Mouse (Mus musculus) hindbrain, embryonic 13.5 days (tissue): ENCODE data around the gene Aars2. TPM values are rescaled to one million over a fixed set of nuclear protein-coding genes. Genes with fewer than 3 reads are reported as not detected.

Experiments used
- ATAC-seq: fragments of 200-750 bp; cut with Nextera tagmentation; 2 replicates; pipeline ENCODE4 v1.8.0; 2017; ENCODE audit warnings: moderate TSS enrichment; ENCODE audit not compliant: low FRiP score
- H3K27ac ChIP-seq: fragments of 300-500 bp; sonication (generic); 2 replicates; pipeline ENCODE4 v1.5.1; 2015; ENCODE audit warnings: inconsistent platforms, mild to moderate bottlenecking, moderate library complexity
- H3K27me3 ChIP-seq: fragments of 300-500 bp; sonication (generic); 2 replicates; pipeline ENCODE4 v1.6.1; 2015; ENCODE audit warnings: mild to moderate bottlenecking, inconsistent platforms
- H3K36me3 ChIP-seq: fragments of 300-500 bp; sonication (generic); 2 replicates; pipeline ENCODE4 v1.6.1; 2015; ENCODE audit warnings: mild to moderate bottlenecking, inconsistent platforms
- H3K4me1 ChIP-seq: fragments of 300-500 bp; sonication (generic); replicated peaks from 2 replicates; pipeline ENCODE4 v1.6.1; 2015; ENCODE audit warnings: inconsistent platforms
- H3K4me2 ChIP-seq: fragments of 300-500 bp; sonication (generic); 2 replicates; pipeline ENCODE4 v1.6.1; 2015; ENCODE audit warnings: inconsistent platforms, mild to moderate bottlenecking, moderate library complexity
- H3K4me3 ChIP-seq: fragments of 300-500 bp; sonication (generic); 2 replicates; pipeline ENCODE4 v1.5.1; 2015; ENCODE audit warnings: mild to moderate bottlenecking, inconsistent platforms
- H3K9ac ChIP-seq: fragments of 300-500 bp; sonication (generic); 2 replicates; pipeline ENCODE4 v1.6.1; 2015; ENCODE audit warnings: mild to moderate bottlenecking, inconsistent platforms
- H3K9me3 ChIP-seq: fragments of 300-500 bp; sonication (generic); 2 replicates; pipeline ENCODE4 v1.6.1; 2016; ENCODE audit warnings: inconsistent platforms
- WGBS: fragments of 180-500 bp; shearing (Covaris S2); methylation state at CpG from one replicate; pipeline ENCODE4 v1.1.7; 2015; 5-methylcytosine and 5-hydroxymethylcytosine counted together
- polyA plus RNA-seq: library from polyadenylated mRNA; unstranded; fragments of >200 nt; fragmentation: Nextera tagmentation; extraction: Ambion mirVana; gene quantifications from 2 replicates; pipeline ENCODE4 v1.2.1, GENCODE M21; 2015

Gene Aars2
- polyA plus RNA-seq, 1 experiment from 2014 or later = 17.4 TPM

GRCm38 (mm10) chr17:45524961-45525360 lies 18.3 kb downstream of the Aars2 start:
- WGBS = 62% methylated on average over 4 of the region's 4 CpGs
- Histone ChIP-seq H3K27ac (no peak overlapping the region), H3K4me3 (no peak overlapping the region), H3K36me3 (peaks cover 7% of the 10 kb centered on the region), H3K27me3 (peaks cover 45% of the 10 kb centered on the region), H3K4me2 (no peak overlapping the region), H3K9ac (no peak overlapping the region), H3K9me3 (no peaks in the 10 kb centered on the region), H3K4me1 (peaks cover 17% of the 10 kb centered on the region)
- no peak for ATAC-seq

GRCm38 (mm10) chr17:45526571-45526970 lies 19.9 kb downstream of the Aars2 start:
- Histone ChIP-seq H3K4me1 (peaks cover 17% of the 10 kb centered on the region), H3K9me3 (no peaks in the 10 kb centered on the region), H3K9ac (no peak overlapping the region), H3K27me3 (peaks cover 53% of the 10 kb centered on the region), H3K27ac (no peak overlapping the region), H3K4me3 (no peak overlapping the region), H3K36me3 (no peaks in the 10 kb centered on the region), H3K4me2 (no peak overlapping the region)
- 23% methylated on average over 5 of the region's 5 CpGs for WGBS
- ATAC-seq = no peak

- no peaks in the 10 kb centered on the region for H3K4me1 ChIP-seq
- 50% methylated on average over 13 of the region's 13 CpGs for WGBS
- peaks cover 70% of the 10 kb centered on the region for H3K27me3 ChIP-seq
- H3K9ac ChIP-seq = no peak overlapping the region
- H3K4me2 ChIP-seq = no peak overlapping the region
- no peaks in the 10 kb centered on the region for H3K9me3 ChIP-seq
- 0 out of 2 replicates have a peak overlapping the region, but pooled peaks have one; percentile 12 for H3K27ac ChIP-seq
- no peaks in the 10 kb centered on the region for H3K36me3 ChIP-seq
- H3K4me3 ChIP-seq = no peak overlapping the region
- ATAC-seq = peak; percentile 60; the same call in 1 of the 2 replicates
These were observed 23.7 kb downstream of the Aars2 start for GRCm38 (mm10) chr17:45530346-45530782.

- no peaks in the 10 kb centered on the region for H3K4me1 ChIP-seq
- no peak overlapping the region for H3K4me3 ChIP-seq
- no peak overlapping the region for H3K4me2 ChIP-seq
- no peaks in the 10 kb centered on the region for H3K9me3 ChIP-seq
- H3K9ac ChIP-seq = no peak overlapping the region
- WGBS = 65% methylated on average over 15 of the region's 15 CpGs
- ATAC-seq = no peak
- peaks cover 76% of the 10 kb centered on the region for H3K27me3 ChIP-seq
- H3K27ac ChIP-seq = no peak overlapping the region
- no peaks in the 10 kb centered on the region for H3K36me3 ChIP-seq
These were observed 26.3 kb downstream of the Aars2 start for GRCm38 (mm10) chr17:45532896-45533295.

- Histone ChIP-seq H3K9me3 (no peaks in the 10 kb centered on the region), H3K4me1 (no peaks in the 10 kb centered on the region), H3K27me3 (peaks cover 81% of the 10 kb centered on the region), H3K9ac (no peak overlapping the region), H3K27ac (no peak overlapping the region), H3K4me2 (no peak overlapping the region), H3K36me3 (no peaks in the 10 kb centered on the region), H3K4me3 (no peak overlapping the region)
- 15% methylated on average over 5 of the region's 5 CpGs for WGBS
- no peak for ATAC-seq
These were observed 29.6 kb downstream of the Aars2 start for GRCm38 (mm10) chr17:45536264-45536663.

- ATAC-seq = no peak
- no peaks in the 10 kb centered on the region for H3K36me3 ChIP-seq
- no peaks in the 10 kb centered on the region for H3K9me3 ChIP-seq
- 67% methylated on average over 4 of the region's 4 CpGs for WGBS
- H3K27ac ChIP-seq = no peak overlapping the region
- no peak overlapping the region for H3K9ac ChIP-seq
- peaks cover 78% of the 10 kb centered on the region for H3K27me3 ChIP-seq
- no peak overlapping the region for H3K4me2 ChIP-seq
- H3K4me3 ChIP-seq = no peak overlapping the region
- H3K4me1 ChIP-seq = peaks cover 4% of the 10 kb centered on the region; the same call in 1 of the 2 replicates
These were observed 31.8 kb downstream of the Aars2 start for GRCm38 (mm10) chr17:45538394-45538793.

GRCm38 (mm10) chr17:45539664-45540063 lies 33.0 kb downstream of the Aars2 start:
- Histone ChIP-seq H3K9me3 (no peaks in the 10 kb centered on the region), H3K4me2 (no peak overlapping the region), H3K4me3 (no peak overlapping the region), H3K9ac (no peak overlapping the region), H3K27me3 (peaks cover 78% of the 10 kb centered on the region), H3K27ac (no peak overlapping the region), H3K36me3 (peaks cover 3% of the 10 kb centered on the region), H3K4me1 (peaks cover 17% of the 10 kb centered on the region)
- no peak for ATAC-seq
- WGBS = 81% methylated on average over 21 of the region's 21 CpGs

- Histone ChIP-seq H3K27me3 (peaks cover 79% of the 10 kb centered on the region), H3K9ac (no peak overlapping the region), H3K4me1 (peaks cover 37% of the 10 kb centered on the region), H3K36me3 (peaks cover 26% of the 10 kb centered on the region), H3K9me3 (no peaks in the 10 kb centered on the region), H3K4me2 (no peak overlapping the region), H3K4me3 (no peak overlapping the region), H3K27ac (no peak overlapping the region)
- ATAC-seq = no peak; the same call in 1 of the 2 replicates
- 39% methylated on average over 6 of the region's 6 CpGs for WGBS
These were observed 35.5 kb downstream of the Aars2 start for GRCm38 (mm10) chr17:45542129-45542528.

GRCm38 (mm10) chr17:45542705-45543104 lies 36.1 kb downstream of the Aars2 start:
- Histone ChIP-seq H3K36me3 (peaks cover 28% of the 10 kb centered on the region), H3K9me3 (no peaks in the 10 kb centered on the region), H3K4me2 (no peak overlapping the region), H3K27ac (no peak overlapping the region), H3K27me3 (peaks cover 81% of the 10 kb centered on the region), H3K4me3 (no peak overlapping the region), H3K4me1 (peaks cover 42% of the 10 kb centered on the region), H3K9ac (no peak overlapping the region)
- 84% methylated on average over 2 of the region's 2 CpGs for WGBS
- ATAC-seq = no peak

- no peak overlapping the region for H3K4me3 ChIP-seq
- H3K4me1 ChIP-seq = peaks cover 46% of the 10 kb centered on the region
- peaks cover 81% of the 10 kb centered on the region for H3K27me3 ChIP-seq
- H3K9ac ChIP-seq = no peak overlapping the region; the same call in 1 of the 2 replicates
- no peaks in the 10 kb centered on the region for H3K9me3 ChIP-seq
- no peak overlapping the region for H3K27ac ChIP-seq
- H3K36me3 ChIP-seq = peaks cover 28% of the 10 kb centered on the region
- H3K4me2 ChIP-seq = no peak overlapping the region
- 50% methylated on average over 1 of the region's 1 CpGs for WGBS
- ATAC-seq = no peak
These were observed 36.5 kb downstream of the Aars2 start for GRCm38 (mm10) chr17:45543115-45543514.

- H3K4me1 ChIP-seq = peaks cover 52% of the 10 kb centered on the region
- H3K9ac ChIP-seq = peak overlapping the region; percentile 59
- H3K4me2 ChIP-seq = peak overlapping the region; percentile 39
- H3K4me3 ChIP-seq = peak overlapping the region; percentile 22
- peaks cover 72% of the 10 kb centered on the region for H3K27me3 ChIP-seq
- 9% methylated on average over 24 of the region's 24 CpGs for WGBS
- H3K36me3 ChIP-seq = peaks cover 28% of the 10 kb centered on the region
- no peak for ATAC-seq
- H3K9me3 ChIP-seq = no peaks in the 10 kb centered on the region
- no peak overlapping the region for H3K27ac ChIP-seq
These were observed 37.6 kb downstream of the Aars2 start for GRCm38 (mm10) chr17:45544001-45544872.

- Histone ChIP-seq H3K4me2 (peak overlapping the region; percentile 39), H3K27me3 (peaks cover 66% of the 10 kb centered on the region), H3K4me1 (peaks cover 54% of the 10 kb centered on the region), H3K9me3 (no peaks in the 10 kb centered on the region), H3K9ac (peak overlapping the region; percentile 59), H3K27ac (no peak overlapping the region), H3K36me3 (peaks cover 28% of the 10 kb centered on the region), H3K4me3 (peak overlapping the region; percentile 22)
- ATAC-seq = no peak
- 5% methylated on average over 45 of the region's 46 CpGs for WGBS
These were observed 38.2 kb downstream of the Aars2 start for GRCm38 (mm10) chr17:45544873-45545277.
